Mouse (Mus musculus) spleen, adult 2 months (tissue): ENCODE results near the gene Ctf2. TPM values are rescaled to one million over a fixed set of nuclear protein-coding genes. Genes with fewer than 3 reads are reported as not detected.
"Not testable (repeated sequence)": the region's sequence is repeated elsewhere in the genome, so short reads cannot be mapped to it uniquely, and the experiment has no call there.

Experiments used
- DNase-seq, 2 experiments: peaks; one replicate each; pipeline versions ENCODE4 v3.0.0 to v3.0.0-alpha.2; 2012 to 2021; ENCODE audit warnings: low spot score in 2 of 2, low read depth in 1 of 2
- H3K27ac ChIP-seq: fragments of 200-500 bp; 2 replicates; pipeline ENCODE4 v1.5.1; 2012; ENCODE audit warnings: low read length, inconsistent platforms; ENCODE audit not compliant: insufficient read depth
- H3K27me3 ChIP-seq: fragments of 200-500 bp; 2 replicates; pipeline ENCODE4 v1.6.1; 2012; ENCODE audit warnings: mild to moderate bottlenecking, moderate library complexity, low read length, inconsistent platforms; ENCODE audit not compliant: control insufficient read depth, insufficient read depth
- H3K36me3 ChIP-seq: fragments of 200-500 bp; 2 replicates; pipeline ENCODE4 v1.6.1; 2012; ENCODE audit warnings: mild to moderate bottlenecking, low read length, inconsistent platforms; ENCODE audit not compliant: control insufficient read depth, insufficient read depth
- H3K4me1 ChIP-seq: fragments of 200-500 bp; 2 replicates; pipeline ENCODE4 v1.6.1; 2011; ENCODE audit warnings: inconsistent platforms; ENCODE audit not compliant: control insufficient read depth, insufficient read depth, insufficient read length
- H3K4me3 ChIP-seq: fragments of 200-500 bp; 2 replicates; pipeline ENCODE4 v1.5.1; 2011; ENCODE audit warnings: mild to moderate bottlenecking, inconsistent platforms; ENCODE audit not compliant: insufficient read depth, insufficient read length; ENCODE audit errors: extremely low read depth
- CTCF ChIP-seq: fragments of 200-500 bp; IDR thresholded peaks from 2 replicates; pipeline ENCODE4 v1.5.1; 2011; ENCODE audit warnings: mild to moderate bottlenecking, inconsistent platforms; ENCODE audit not compliant: insufficient read depth, insufficient read length, insufficient replicate concordance; ENCODE audit errors: extremely low read depth
- POLR2A ChIP-seq: fragments of 200-500 bp; IDR thresholded peaks from 2 replicates; pipeline ENCODE4 v1.6.1; 2011; ENCODE audit warnings: low read depth, low read length, inconsistent platforms
- WGBS: fragments of 180-500 bp; shearing (Covaris S2); methylation state at CpG from one replicate; pipeline ENCODE4 v1.1.7; 2018; 5-methylcytosine and 5-hydroxymethylcytosine counted together
- polyA plus RNA-seq: library from polyadenylated mRNA; depleted of rRNA; stranded (reverse); fragments of >200 nt; gene quantifications from 2 replicates; pipeline ENCODE4 v1.2.3, GENCODE M21; 2012

Gene Ctf2
- polyA plus RNA-seq, 1 experiment, result not detected

DNA sequence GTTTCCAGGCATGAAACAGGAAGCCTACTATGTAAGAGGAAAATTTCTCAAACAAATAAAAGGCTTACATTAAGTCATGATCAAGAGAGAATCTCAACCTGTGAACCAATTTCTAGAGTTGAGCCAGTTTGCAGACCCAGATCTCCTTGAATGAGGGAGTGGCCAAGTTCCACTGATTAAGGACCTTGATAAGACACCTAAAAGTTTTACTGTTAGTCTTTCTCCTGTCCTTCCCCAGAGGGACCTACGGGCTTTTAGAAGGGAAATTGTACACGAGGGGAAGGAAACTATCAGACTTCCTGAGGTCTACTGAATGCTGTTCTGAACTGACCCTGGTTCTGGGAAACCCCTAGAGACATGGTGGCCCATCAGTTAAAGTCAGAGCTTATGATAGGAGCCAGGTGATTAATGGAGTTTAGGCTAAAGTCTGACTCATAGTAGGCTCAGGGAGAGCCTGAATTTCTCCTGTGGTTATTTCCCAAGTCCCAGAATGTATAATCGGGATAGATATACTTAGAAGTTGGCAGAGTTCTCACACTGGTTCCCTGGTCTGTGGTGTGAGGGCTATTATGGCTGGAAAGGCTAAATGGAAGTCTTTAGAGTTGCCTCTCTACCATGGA lies 31.1 kb downstream of the Ctf2 start:
- Histone ChIP-seq H3K27ac (no peak overlapping the region), H3K4me3 (no peak overlapping the region), H3K4me1 (no peaks in the 10 kb centered on the region), H3K36me3 (peaks cover 2% of the 10 kb centered on the region; the same call in 1 of the 2 replicates), H3K27me3 (no peaks in the 10 kb centered on the region)
- TF ChIP-seq POLR2A (no peak), CTCF (no peak)
- 32% methylated on average over 3 of the region's 3 CpGs for WGBS
- DNase-seq, result no peak

GRCm38 (mm10) chr7:127698986-127699385 lies 33.0 kb downstream of the Ctf2 start:
- no peak for DNase-seq
- no peaks in the 10 kb centered on the region for H3K27me3 ChIP-seq
- H3K27ac ChIP-seq, result no peak overlapping the region
- 93% methylated on average over 6 of the region's 6 CpGs for WGBS
- no peaks in the 10 kb centered on the region for H3K4me1 ChIP-seq
- TF ChIP-seq POLR2A (no peak), CTCF (no peak)
- H3K4me3 ChIP-seq, result no peak overlapping the region
- H3K36me3 ChIP-seq, result no peaks in the 10 kb centered on the region; the same call in 1 of the 2 replicates

- H3K27ac ChIP-seq, H3K4me3 ChIP-seq, DNase-seq, H3K36me3 ChIP-seq, H3K4me1 ChIP-seq, H3K27me3 ChIP-seq: not testable (repeated sequence)
- WGBS, result 84% methylated on average over 7 of the region's 7 CpGs
These were observed 38.2 kb downstream of the Ctf2 start for GRCm38 (mm10) chr7:127693730-127694129.

- TF ChIP-seq POLR2A (no peak), CTCF (no peak)
- DNase-seq, result no peak
- Histone ChIP-seq H3K4me3 (no peak overlapping the region), H3K27me3 (no peaks in the 10 kb centered on the region), H3K4me1 (no peaks in the 10 kb centered on the region), H3K36me3 (no peaks in the 10 kb centered on the region), H3K27ac (no peak overlapping the region)
- WGBS, result 96% methylated on average over 8 of the region's 8 CpGs
These were observed 38.7 kb downstream of the Ctf2 start for GRCm38 (mm10) chr7:127693290-127693689.

DNA sequence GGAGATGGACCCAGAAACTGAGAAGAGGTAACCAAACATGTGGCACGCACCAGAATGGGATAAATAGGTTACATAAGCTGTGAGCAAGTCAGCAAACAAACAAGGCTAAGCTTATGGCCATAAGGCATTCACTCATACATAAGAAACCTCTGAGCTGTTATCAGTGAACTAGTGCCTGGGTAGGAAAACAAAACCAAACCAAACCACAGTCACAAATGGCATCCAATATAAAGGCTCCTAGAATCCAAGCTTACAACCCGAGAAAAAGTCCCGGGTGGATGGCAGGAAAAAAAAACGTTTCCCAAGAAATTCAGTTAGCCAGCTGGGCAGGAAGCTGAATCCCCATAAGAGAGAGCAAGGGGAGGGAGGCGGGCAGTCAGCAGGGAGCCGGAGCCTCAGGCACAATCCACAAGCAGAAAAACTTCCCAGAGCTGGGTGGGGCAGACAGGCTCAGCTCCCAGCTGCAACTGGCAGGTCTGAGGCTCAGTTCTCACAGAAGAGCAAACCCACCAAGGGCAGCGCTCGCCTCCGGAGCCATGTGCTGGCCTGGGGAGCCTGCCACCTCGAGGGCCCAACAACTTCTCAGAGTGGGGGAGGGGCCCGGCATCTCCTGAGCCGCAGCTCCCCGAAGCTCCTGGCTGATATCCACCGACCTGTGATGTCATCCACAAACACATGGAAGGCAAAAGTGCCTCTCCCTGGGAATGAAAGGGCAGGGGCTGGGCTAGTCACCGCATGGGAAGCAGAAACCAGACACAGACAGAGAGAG lies 40.6 kb downstream of the Ctf2 start:
- no peaks in the 10 kb centered on the region for H3K4me1 ChIP-seq
- DNase-seq, result no peak
- no peaks in the 10 kb centered on the region for H3K36me3 ChIP-seq
- H3K27ac ChIP-seq, result peak overlapping the region; percentile 55; the same call in 1 of the 2 replicates
- WGBS, result 78% methylated on average over 15 of the region's 15 CpGs
- TF ChIP-seq POLR2A (no peak), CTCF (no peak)
- H3K4me3 ChIP-seq, result peak overlapping the region; percentile 13; the same call in 1 of the 2 replicates
- H3K27me3 ChIP-seq, result no peaks in the 10 kb centered on the region

DNA sequence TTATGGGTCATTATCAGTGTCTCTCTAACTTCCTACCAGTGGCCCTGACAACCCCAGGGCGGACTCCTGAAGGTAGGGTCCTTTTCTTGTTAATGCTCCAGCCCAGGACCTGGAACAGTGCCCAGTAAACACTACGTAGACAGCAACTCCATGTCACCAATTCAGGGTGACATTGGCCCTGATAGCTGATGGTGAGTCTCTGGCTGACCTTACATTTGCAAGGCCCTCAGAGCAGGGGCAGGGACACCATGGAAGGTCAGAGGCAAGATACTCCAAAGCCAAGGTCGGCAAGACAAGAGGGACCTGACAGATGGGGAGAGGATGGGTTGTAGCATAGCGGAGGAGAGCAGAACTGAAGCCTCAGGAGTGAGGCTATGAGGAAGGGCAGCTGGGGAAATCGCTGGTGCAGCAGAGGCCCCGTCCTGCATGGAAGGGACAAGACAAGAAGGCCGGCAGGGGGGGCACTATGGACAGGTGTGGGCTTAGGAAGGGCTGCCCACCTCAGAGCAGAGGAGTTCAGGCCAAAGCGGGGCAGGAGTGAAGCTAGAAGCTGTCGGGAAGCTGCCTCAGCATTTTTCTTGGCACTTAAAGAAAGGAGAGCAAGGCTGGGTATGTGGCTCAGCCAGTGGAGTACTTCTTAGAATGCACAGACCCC lies 42.2 kb downstream of the Ctf2 start:
- no peak for DNase-seq
- TF ChIP-seq POLR2A (no peak), CTCF (no peak)
- Histone ChIP-seq H3K4me3 (no peak overlapping the region), H3K27ac (no peak overlapping the region), H3K36me3 (no peaks in the 10 kb centered on the region), H3K27me3 (no peaks in the 10 kb centered on the region), H3K4me1 (no peaks in the 10 kb centered on the region)
- 90% methylated on average over 9 of the region's 9 CpGs for WGBS
